Mouse (Mus musculus) heart, adult 9 months (tissue): ENCODE results near the gene Pde4b.

Source experiments
- DNase-seq, 2 experiments: peaks; one replicate each; pipeline ENCODE4 v3.0.0; 2022; ENCODE audit warnings: low spot score in 2 of 2

Pde4b gene

DNA sequence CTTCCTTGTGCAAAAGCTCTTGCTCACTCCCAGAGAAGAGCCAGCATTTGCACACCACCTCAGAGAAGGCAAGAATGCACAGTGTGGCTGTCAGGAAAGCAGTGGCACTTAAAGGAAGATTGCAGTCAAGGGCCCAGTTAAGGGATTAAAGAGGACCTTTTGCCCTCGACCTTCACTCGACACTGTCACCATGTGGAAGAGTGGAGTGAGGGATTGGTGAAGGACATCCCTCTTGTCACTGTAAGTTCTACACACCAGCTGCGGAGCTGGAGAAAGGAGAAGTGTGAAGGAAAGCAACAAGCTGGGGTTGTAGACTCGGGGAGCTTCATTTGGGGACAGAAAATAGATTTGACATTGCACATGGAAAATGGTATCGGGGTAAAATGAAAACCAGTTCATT, 89.9 kb downstream of the Pde4b start:
- no peak for DNase-seq

DNA sequence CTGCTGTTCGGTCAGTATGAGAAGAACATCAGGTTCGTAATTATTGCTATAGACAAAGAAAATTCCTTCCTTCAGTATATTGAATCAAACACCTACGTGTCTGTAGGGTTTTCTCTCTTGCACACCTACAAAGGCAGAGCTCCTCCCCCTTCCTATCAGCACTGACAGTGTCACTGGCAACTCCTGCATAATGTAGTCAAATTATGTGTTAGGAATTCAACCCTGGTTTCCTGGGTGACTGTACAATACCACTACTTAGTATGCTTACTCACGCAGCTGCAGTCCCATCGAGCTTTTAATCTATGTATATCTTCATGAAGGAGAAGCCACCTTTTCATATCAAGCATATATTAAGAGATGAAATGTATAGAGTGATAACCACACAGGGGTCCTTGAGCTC, 99.5 kb downstream of the Pde4b start:
- no peak for DNase-seq

DNA sequence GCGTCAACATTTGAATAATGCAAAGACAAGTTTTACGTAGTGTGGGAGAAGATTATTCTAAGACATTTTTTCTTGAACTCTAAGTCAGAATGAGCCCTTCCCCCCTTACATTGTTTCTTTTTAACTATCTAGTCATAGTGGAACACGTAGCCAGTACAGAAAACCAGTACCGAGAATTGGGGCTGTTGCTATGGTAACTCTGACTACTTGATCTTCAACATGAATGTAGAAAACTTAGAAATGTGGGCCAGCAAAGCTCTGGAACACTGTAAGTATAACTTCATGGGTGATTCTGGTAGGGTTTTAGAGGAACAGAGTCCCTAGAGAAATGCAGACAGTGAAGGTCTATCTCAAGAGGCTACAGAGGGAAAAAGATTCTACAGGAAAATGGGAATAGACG, 110.4 kb downstream of the Pde4b start:
- no peak for DNase-seq

DNA sequence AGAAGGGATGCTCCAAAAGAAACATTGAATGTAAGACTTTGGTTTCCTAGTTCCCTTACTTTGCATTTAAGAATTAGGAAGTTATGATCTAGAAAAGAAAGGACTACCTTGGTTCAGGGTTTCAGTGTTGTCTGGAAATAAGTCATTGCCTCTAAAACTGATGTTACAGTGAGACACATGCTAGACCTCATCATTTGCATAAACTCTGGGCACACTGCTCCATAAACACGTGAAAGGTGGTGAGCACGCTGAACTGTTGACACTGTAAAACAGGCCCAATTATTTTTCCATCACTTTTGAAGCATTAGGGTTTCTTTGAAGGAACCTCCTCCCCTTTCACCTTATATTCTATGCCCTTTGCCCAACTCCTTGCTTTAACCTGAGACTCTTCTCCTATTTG, 122.4 kb downstream of the Pde4b start:
- DNase-seq = no peak

DNA sequence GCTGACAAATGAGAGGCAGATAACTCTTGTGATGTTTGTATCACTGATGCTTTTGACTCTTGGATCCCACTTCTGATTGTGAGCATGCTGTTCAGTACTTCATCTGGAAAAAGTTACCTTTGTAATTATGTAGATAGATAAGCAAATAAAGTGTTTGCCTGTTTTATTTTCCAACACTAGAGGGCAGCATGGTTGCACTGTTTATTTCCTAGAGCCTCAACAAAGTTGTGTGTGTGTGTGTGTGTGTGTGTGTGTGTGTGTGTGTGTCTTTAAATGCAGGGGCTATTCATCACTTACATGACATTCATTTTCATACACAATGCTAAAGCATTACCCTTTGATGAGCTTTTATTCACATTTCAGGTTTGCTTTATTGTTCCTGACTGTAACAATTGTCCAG, 139.4 kb downstream of the Pde4b start:
- no peak for DNase-seq

DNA sequence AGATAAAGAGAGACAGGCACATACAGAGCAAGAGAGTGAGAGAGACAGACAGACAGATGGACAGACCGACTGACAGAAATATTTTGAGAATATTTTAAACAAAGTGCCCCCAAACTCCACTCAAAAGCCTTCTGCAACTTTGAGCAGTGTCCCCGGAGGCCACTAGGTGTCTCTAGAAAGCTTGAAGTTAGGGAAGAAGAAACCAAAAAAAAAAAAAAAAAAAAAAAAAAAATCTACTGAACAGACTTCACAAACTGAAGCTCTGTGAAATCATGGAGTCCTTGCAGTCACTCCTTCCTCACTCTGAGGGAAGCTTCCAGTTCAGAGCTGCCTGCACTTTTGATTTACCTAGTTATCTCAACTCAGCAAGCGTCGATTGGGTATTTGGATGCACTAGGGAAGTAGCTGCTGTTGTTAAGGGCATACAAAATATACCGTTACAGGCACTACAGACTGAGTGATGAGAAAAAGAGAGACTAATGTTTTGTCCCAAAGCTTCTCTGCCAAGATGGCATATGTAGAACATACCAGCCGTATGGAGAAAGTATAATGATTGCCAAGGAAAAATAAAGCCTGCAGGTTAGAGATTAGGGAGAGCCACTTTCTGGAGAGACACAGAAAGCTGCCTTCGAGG, 141.7 kb downstream of the Pde4b start:
- peak in 1 of 2 experiments; percentile 4 for DNase-seq

DNA sequence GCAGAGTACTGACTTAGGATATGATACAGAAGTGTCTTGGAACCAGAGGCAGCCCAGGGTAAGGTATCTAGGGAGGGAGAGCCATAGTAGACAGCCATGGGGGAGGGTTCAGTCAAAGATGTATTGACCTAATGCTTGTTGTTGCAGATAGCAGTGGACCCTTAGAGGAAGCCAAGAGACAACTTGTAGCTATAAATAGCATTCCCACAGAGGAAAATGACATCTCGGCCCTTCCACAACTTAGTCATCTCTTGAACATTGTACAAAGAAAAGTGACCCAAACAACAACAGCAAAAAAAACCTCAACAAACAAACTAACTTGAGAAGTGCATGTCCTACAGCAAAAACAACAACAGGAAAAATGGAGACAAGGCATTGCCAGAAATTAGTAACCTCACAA, 143.6 kb downstream of the Pde4b start:
- no peak for DNase-seq

DNA sequence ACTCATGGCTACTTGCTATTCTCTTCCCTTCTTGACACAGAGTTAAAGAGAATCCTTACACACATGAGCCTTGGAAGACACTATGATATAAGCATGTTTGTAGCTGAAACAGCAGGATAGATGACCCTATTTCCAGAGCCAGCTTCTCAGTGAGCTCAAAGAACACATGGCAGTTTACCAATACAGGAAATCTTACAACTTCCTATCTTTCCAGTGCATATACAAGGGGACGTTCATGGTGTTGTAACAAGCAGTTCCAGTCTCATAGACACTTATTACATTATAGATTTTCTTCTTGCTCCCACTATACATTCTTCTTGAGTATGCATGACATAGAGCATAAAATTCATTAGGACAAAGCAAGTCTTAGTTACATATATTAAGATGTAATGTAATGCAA, 146.3 kb downstream of the Pde4b start:
- DNase-seq = no peak

DNA sequence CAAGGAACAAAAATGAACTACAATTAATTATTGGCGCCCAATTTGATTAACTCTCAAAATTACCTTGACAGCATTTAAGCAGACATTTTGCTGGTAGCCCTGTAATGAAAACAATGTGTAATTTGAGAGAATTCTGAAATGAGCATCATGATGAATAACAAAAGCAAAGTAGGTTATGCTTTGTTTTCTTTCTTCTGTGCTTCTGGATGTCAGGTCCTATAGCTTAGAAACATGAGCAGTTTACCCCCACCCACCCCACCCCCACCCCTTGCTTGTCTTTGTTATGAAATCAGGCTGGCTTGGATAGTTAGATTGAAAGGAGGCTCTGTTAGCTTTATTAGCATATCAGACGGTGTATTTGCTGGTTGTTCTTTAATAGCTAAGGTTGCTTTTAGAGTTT, 147.8 kb downstream of the Pde4b start:
- no peak for DNase-seq

DNA sequence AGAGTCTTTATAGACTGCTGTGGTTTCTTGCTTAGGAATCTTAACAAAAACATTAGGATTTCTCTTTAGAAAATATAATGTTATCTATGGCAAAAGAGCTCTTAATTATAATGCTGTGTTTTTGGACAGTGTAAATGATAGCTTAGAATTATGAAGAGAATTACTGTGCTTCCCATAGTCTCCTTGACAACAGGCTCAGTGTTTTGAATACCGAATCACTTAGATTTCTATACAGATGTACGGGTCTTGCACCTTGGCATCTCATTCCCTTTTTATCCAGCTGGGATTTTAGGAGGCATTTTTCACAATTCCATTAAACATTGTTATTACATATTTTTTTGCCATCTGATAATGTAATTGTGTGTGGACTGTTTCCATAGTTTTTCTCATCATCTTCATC, 151.8 kb downstream of the Pde4b start:
- DNase-seq = no peak

DNA sequence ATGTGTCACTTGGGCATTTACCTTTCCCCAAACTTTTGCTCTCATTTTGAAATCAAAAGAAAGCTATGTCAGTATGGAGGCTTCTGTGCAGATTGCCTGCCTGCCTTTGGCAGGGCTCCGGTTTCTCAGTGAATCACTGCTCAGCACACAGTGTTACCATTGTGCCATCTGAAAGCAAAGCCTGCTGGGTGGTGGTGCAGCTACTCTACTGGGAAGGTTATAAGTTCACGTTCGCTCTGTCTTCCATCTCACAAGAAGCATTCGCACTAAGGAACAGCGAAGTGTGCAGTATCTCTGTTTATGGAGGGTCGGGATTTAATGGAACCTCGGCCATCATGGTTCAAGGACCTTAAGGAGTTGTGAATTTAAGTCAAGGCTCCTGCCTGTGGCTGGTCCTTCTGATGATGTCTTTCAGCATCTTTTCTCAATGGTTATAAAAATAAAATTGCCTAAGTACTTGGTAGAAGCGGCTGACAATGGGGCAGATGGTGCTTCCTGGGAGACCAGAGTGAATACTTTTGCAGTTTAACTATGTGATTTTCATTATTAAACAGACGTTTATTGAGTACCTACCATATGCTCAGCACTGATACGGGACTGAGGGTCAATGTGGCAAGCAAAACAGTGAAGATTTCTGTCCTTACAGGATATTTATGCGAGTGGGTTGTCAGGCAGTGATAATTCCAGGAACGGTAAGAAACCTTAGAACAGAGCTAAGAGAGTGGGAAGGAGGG, 152.5 kb downstream of the Pde4b start:
- no peak for DNase-seq

DNA sequence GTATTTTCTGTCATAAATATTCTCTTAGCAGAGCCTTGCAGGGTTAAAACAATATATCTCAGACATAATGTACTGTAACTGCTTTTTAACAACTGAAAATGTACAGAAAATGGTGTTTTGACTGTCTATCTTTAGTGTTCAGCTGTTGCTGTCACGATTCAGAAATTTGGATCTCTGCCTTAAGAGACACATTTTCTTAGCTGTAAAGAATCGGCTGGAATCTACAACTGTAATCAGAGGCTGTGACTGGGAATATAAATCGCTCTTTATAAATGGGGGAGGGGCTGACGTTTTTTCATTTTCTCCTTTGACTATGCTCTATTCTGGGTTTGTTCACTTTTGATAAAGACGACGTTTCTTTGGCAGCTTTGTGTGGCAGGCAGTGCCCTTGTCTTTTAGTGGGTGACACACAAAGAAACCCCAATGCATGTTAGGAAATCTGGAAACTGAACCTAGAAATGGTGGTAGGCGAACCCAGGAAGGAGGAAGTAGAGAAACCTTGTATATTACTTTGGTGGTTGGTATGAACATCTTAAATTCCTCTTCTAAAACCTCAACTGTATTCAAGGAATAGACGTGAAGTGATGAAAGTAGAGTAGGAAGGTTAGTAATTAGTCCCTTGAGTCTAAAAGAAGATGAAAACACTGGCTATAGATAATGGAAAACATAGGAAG, 153.5 kb downstream of the Pde4b start:
- no peak for DNase-seq

DNA sequence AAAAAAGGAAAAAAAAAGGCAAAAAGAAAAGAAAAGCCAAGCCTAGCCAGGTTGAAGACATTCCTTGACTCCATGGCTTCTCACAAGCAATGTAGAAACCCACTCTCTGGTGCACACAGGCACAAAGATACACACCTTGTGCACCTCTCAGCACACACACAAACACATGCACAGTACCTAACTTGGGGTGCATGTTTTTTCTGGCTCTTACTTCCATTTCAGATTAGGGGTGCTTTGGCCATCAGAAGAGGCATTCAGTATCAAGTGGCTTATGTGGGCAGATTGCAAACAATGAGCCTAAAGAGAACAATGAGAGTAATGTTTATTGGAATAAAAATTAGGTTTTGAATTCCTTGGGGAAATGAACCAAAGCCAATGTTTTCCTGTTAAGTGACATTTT, 166.7 kb downstream of the Pde4b start:
- DNase-seq = no peak

DNA sequence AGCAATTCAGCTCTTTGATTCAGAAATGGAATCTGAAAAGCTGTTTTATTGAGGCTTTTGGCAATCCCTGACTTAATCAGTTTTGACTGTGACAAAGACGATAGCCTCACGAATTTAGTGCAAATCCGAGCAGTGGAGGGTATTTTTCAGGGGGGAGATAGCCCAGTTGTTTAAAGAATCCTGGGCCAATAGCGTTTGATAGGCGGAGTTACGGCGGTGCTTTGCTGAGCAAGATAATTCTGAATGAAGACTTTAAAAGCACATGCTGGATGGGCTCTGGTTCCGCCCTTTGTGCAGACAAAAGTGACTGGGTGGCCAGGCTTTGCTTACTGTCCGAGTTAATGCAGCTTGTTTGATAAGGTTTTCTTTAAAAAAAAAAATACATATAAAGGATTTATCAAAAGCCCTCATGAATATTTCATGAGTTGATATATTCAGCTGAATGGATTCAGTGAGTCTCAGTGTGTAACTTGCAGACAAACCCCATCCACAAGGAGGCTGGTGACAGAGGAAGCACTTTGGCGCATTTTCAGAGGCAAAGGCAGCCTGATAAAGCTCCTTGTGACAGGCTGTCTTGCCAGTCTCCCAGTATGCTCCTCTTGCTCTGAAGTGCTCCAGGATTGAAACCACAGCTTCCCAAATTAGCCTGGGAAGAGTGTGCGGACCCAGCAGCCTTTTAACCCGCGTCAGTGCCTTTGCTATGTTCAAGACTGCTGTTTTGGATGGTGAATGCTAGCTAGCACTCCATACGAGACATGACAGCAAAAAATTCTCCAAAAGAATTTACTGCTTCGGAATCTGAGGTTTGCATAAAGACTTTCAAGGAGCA, 167.3 kb downstream of the Pde4b start:
- DNase-seq = peak; percentile 44 to 52

DNA sequence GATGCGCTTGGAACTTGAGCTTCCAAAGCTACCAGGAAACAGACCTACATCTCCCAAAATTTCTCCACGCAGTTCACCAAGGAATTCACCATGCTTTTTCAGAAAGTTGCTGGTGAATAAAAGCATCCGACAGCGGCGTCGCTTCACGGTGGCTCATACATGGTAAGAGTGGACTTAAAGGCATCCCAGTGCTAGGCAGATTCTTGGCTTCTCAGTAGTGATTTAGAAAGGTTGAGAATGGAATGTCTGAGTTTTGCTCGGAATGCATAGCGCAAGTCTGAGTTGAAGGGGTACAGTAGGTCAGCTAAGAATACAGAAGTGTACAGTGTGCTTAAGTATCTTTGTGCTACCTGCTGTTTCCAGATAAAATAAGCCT, 167.9 kb downstream of the Pde4b start:
- DNase-seq = no peak

DNA sequence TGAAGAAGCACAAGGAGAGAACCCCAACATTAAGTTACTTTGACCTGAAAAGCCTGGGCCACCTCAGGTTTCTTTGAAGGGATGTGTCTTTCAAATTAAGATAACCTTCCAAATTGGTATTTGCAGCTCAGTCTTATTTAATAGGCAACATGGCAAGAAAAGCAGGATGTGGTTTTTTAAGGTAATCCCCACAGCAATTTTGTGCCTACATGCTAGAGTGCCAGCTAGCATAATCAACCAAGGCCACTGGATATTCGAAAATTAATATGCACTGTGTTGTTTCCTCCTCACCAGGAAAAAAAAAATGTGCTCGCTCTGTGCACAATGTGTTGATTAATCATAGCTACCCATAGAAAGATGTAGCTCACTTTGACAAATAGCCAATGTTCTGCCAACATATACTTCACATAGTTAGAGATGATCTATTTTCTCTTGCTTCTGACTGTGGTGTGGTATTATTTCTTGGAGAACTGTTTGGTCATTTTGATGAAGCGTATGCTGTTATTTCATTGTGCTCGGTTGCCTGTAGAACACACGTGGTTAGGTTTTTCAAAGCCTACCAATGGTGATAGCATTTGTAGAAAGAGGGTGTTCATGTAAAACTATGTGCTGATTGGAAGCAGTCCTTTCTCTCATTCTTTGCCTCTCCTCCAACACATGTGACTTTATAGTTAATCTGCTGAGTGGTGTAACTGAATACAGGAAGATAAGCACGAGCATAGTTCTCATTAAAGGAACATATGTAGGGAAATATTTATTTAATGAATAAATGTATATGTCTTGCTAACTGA, 169.0 kb downstream of the Pde4b start:
- no peak for DNase-seq

DNA sequence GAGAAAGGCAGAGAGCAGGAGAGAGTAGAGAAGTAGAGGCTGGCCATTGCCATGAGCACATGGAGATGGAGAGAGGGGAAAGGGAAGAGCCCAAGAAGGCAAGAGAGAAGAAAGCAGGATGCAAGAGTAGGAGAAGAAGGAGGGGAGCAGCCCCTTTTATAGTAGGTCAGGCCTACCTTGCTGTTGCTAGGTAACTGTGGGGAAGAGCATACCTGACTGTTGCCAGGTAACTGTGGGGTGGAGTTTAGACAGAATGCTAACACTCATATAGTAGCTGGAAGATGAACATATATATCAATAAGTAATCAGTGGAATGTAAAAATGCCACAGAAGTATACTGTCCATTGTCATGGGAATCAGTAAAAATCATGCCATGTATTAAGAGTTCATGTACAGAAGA, 172.9 kb downstream of the Pde4b start:
- DNase-seq = no peak

DNA sequence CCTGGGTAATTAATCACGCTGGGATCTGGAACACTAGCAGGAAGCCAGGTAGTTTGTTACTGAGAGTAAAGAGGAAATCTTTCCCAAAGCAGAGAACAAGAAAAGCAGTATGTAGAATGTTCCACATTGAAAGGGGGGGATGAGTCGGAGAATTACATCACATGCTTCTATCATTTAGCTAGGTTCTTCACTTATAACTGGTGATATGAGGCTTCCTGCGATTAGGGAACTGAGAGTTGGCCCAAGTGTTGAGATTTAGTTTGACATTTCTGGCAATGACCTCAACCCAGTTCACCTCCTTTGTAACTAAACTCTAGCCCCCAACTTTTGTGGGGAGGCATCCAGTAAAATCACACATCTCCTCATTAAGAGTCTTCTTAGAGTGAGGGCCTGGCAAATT, 185.0 kb downstream of the Pde4b start:
- no peak for DNase-seq

DNA sequence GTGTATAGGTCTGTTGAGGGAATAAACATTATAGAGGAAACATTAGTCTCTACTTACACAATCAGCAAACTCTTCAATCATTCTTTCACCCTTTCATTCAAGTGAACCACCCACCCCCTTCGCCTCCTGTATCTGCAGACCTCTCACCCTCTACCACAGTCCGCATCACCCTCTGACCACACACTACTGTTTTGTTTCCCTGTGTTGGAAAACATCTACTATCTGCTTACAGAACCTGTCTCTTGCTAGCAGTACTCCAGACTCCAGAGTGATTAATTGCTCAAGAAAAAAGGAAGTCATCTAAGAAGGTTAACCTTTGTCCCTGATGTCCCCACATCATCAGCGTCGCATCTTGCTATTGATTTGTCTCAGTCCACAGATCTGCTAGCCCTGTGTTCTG, 185.4 kb downstream of the Pde4b start:
- no peak for DNase-seq

DNA sequence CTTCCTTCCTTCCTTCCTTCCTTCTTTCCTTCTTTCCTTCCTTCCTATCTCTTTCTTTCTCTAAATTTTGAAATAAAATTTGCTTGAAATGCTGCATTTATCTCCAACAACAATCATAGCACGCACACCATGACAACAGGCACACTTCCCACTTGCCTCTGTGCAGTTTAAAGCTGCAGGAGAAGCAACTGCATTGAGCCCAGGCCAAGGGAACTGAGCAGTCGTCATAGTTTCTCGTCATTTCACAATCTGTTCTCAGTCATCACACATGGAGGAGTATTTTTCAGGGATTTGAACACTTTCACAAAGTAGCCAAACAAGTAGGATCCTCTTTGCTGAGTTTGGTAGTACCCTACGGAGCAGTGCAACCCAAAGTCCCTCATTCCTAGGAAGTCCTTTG, 188.4 kb downstream of the Pde4b start:
- no peak for DNase-seq

DNA sequence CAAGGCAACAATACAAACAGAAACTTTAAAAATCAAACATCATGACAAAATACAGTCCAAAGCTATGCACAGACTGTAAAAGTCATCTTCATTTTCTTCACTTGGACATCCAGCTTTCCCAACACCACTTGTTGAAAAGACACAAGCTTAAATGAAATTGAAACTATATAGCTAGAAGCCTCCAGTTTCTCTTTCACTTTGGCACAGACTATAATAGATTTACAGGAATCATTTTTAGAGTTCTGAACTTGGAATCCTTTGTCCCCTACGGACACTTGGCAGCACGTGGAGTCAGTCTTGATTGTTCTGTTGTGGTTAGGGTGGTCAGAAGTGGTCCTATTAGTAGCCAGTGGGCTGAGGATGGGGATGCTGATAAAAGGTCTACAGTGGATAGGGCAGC, 191.6 kb downstream of the Pde4b start:
- no peak for DNase-seq

DNA sequence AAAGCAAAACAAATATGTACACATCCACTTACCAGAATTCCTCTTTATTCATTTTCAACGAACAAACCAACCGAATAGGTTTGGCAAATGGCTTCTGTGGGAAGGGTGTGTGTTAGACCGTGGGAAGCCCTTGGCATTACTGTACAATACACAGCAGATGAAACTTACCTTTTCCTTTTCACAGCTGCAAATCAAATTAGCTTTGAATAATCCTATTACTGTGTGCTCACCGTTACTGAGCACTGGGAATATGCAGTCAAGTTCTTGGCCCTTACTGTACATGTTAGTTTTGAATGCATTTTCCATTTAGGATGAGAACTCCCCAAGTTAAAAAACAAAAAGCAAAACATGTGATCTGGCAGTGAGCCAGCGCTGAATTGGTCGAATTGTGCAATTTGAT, 199.8 kb downstream of the Pde4b start:
- DNase-seq = no peak
